Mouse (Mus musculus) testis, adult 2 months (tissue): ENCODE results near the gene Nefh. TPM values are rescaled to one million over a fixed set of nuclear protein-coding genes. Genes with fewer than 3 reads are reported as not detected.

Experiments
- H3K27ac ChIP-seq: fragments of 200-500 bp; 2 replicates; pipeline ENCODE4 v1.5.1; 2012; ENCODE audit warnings: low read depth, low read length; ENCODE audit not compliant: control insufficient read depth, insufficient read depth
- H3K27me3 ChIP-seq: fragments of 200-500 bp; 2 replicates; pipeline ENCODE4 v1.6.1; 2012; ENCODE audit warnings: mild to moderate bottlenecking, low read length, moderate library complexity; ENCODE audit not compliant: control insufficient read depth, insufficient read depth
- H3K36me3 ChIP-seq: fragments of 200-500 bp; 2 replicates; pipeline ENCODE4 v1.6.1; 2012; ENCODE audit warnings: mild to moderate bottlenecking, low read length; ENCODE audit not compliant: control insufficient read depth, insufficient read depth
- H3K4me1 ChIP-seq: fragments of 200-500 bp; 2 replicates; pipeline ENCODE4 v1.6.1; 2012; ENCODE audit warnings: low read length; ENCODE audit not compliant: control insufficient read depth, insufficient read depth
- H3K4me3 ChIP-seq: fragments of 200-500 bp; 2 replicates; pipeline ENCODE4 v1.5.1; 2012; ENCODE audit warnings: low read depth, mild to moderate bottlenecking, low read length, moderate library complexity, mixed read lengths; ENCODE audit not compliant: control insufficient read depth
- CTCF ChIP-seq: fragments of 200-500 bp; IDR thresholded peaks from 2 replicates; pipeline ENCODE4 v1.5.1; 2012; ENCODE audit warnings: low read depth, mild to moderate bottlenecking, inconsistent platforms, low read length, moderate library complexity; ENCODE audit not compliant: control insufficient read depth, insufficient read depth, insufficient replicate concordance
- POLR2A ChIP-seq: fragments of 200-500 bp; IDR thresholded peaks from 2 replicates; pipeline ENCODE4 v1.6.1; 2012; ENCODE audit warnings: low read depth, mild to moderate bottlenecking, inconsistent platforms, low read length, moderate library complexity; ENCODE audit not compliant: control insufficient read depth
- polyA plus RNA-seq: library from polyadenylated mRNA; depleted of rRNA; stranded (reverse); fragments of >200 nt; gene quantifications from 2 replicates; pipeline ENCODE4 v1.2.3, GENCODE M21; 2012

The Nefh gene
- polyA plus RNA-seq, 1 experiment = 1.0 TPM

DNA sequence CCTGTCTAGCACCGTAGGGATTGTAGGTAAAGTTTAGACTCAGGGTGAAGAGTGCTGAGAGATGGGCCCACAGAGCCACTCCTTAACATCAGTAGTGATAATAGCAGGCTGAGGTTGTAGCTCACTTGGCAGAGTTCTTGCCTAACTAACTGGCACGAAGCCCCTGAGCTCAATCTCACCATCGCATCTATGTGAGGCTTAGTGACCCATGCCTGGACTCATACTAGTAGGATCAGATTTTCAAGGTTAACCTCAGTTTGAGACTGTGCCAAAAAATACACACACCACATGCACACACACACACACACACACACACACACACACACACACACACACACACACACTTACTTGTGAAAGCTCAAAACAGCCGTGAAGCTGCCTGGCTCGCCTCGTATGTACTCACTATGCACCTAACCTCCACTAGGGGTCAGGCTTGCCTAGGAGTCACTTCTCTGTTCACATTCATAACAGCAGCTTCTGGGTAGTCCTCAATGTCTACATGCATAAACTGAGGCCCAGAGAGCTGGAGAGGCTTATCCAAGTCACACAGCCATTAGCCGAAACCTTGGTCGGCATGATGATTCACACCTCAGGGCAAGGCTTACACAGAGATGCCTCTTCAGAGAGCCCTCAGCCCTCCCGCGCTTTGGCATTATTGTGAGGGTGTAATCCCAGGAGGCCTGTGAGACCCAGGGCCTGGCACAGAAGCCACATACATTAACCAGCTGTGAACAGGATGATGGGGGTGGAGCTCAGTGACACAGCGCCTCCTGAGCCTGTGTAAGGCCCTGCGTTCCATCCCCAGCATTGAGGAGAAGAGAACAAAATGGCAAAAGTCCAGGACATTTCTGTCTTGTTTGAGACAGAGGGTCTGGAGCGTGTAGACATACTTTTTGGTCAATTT is 25.4 kb upstream of the Nefh start:
- Histone ChIP-seq H3K4me1 (peaks cover 4% of the 10 kb centered on the region), H3K27ac (no peak overlapping the region), H3K27me3 (no peaks in the 10 kb centered on the region), H3K4me3 (peak overlapping the region; percentile 85), H3K36me3 (no peaks in the 10 kb centered on the region)
- TF ChIP-seq POLR2A (no peak), CTCF (peak; percentile 76; the same call in 1 of the 2 replicates)

DNA sequence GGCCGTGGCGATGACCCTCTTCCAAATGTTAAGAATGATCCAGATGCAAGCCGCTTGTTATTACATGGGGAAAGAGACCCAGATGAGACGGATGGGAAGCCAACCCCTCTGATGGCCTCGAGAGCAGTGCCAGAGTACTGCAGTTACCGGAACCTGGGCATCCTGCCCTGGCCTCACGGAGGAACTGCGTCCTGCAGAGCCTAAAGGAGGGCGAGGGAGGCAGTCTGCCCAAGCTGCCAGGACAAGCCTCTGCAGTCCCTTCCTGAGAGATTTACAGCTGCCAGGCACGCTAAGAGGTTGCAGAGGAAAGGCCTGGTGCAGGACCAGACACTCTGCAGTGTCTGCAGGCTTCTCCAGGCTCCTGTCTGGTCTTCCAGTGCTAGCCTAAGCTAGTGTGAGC is 20.5 kb upstream of the Nefh start:
- no peaks in the 10 kb centered on the region for H3K36me3 ChIP-seq
- no peaks in the 10 kb centered on the region for H3K27me3 ChIP-seq
- TF ChIP-seq CTCF (no peak), POLR2A (no peak)
- peaks cover 4% of the 10 kb centered on the region for H3K4me1 ChIP-seq
- no peak overlapping the region for H3K4me3 ChIP-seq
- H3K27ac ChIP-seq = no peak overlapping the region

DNA sequence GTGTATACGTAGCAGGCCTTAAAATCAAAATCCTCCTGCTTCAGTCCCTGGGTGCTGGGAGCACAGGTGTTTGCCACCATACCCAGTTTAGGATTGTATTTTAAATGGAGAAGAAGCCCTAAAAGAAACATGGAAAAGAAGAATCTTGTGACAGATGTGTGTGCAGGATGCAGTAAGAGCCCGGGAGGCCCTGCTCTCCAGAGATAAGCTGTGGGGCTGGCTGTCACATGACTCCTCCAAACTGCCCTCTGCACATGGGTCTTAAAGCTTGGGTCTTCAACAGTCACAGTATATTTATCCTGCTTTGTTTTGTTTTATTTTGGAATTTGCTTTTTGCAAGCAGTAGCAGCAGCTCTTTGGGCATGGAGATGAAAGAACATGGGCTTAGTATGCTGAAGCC is 19.7 kb upstream of the Nefh start:
- Histone ChIP-seq H3K4me1 (peaks cover 4% of the 10 kb centered on the region), H3K27ac (no peak overlapping the region), H3K36me3 (no peaks in the 10 kb centered on the region), H3K27me3 (no peaks in the 10 kb centered on the region), H3K4me3 (no peak overlapping the region)
- TF ChIP-seq CTCF (no peak), POLR2A (no peak)

DNA sequence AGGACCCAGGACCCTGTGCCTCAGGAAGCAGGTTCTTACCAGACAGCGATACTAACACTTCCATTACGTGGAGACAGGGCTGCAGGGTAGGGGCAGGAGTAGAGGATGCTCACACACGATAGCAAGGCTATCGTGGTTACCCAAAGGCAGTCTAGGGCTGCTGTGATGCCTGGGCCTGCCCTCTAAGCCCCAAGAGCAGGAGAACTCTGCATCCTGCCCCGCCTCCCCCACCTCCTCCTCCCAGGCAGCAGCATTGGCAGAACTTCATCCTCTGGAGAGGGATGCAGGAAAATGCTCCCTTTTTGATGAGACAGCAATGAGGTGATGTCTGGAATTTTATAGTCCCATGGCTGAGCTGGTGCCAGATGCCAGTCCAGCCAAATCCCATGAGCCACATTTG is 19.0 kb upstream of the Nefh start:
- TF ChIP-seq CTCF (no peak), POLR2A (no peak)
- no peaks in the 10 kb centered on the region for H3K27me3 ChIP-seq
- peaks cover 4% of the 10 kb centered on the region for H3K4me1 ChIP-seq
- no peak overlapping the region for H3K27ac ChIP-seq
- no peaks in the 10 kb centered on the region for H3K36me3 ChIP-seq
- H3K4me3 ChIP-seq = no peak overlapping the region

DNA sequence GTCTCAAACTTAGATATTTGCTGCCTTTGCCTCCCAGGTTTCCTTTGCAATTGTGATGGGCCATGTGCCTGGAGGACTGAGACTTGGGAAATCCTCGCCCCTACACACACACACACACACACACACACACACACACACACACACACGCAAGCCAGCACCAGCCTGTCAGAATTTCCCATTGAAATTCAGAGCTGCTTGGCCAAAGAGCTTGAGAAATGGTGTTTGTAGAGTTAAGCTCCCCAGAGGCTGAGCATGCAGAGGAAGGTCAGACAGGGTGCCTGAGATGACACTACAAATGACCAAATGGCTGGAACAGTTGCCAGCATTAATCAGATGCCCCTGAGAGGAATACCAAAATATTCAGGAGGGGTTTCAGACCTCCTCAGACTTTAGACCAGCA is 18.5 kb upstream of the Nefh start:
- Histone ChIP-seq H3K36me3 (no peaks in the 10 kb centered on the region), H3K27me3 (no peaks in the 10 kb centered on the region), H3K27ac (no peak overlapping the region), H3K4me1 (peaks cover 4% of the 10 kb centered on the region), H3K4me3 (no peak overlapping the region)
- TF ChIP-seq CTCF (no peak), POLR2A (no peak)

GRCm38 (mm10) chr11:4963099-4963808 is 15.4 kb upstream of the Nefh start:
- Histone ChIP-seq H3K36me3 (no peaks in the 10 kb centered on the region), H3K4me3 (no peak overlapping the region), H3K4me1 (no peaks in the 10 kb centered on the region), H3K27me3 (no peaks in the 10 kb centered on the region), H3K27ac (no peak overlapping the region)
- TF ChIP-seq CTCF = no peak
- TF ChIP-seq POLR2A = no peak

DNA sequence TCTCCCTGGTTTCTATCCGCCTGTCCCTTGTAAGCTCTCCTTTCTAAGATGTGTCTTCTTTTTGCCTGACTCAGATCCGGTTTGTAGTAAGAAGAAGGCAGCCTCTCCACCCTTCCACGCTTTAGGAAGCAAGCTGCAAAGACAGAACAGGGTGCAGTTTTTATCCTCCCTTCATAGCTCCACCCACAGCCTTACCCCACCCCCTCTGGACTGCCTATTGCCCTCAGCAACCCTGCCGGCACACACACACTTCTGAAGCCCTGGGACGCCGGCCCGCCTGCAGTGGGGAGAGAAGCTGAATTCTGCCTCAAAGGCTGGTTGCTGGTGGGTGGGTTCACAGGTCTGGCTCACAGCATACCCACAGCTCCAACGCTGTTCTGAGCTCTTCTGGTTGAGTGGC is 6.1 kb upstream of the Nefh start:
- TF ChIP-seq POLR2A = no peak
- TF ChIP-seq CTCF = no peak
- H3K27ac ChIP-seq = no peak overlapping the region
- H3K4me3 ChIP-seq = no peak overlapping the region
- H3K4me1 ChIP-seq = peaks cover 16% of the 10 kb centered on the region
- H3K36me3 ChIP-seq = no peaks in the 10 kb centered on the region
- H3K27me3 ChIP-seq = no peaks in the 10 kb centered on the region
